Mouse (Mus musculus) kidney, adult 2 months (tissue): Measurements from ENCODE around the gene Sfrp4.

Experiments
- CTCF ChIP-seq: fragments of 200-500 bp; conservative IDR thresholded peaks from 2 replicates; pipeline ENCODE4 v1.5.1; 2011; ENCODE audit warnings: low read depth, mild to moderate bottlenecking, control low read depth, low read length, moderate library complexity, mixed read lengths; ENCODE audit not compliant: insufficient read depth, insufficient read length
- POLR2A ChIP-seq: fragments of 200-500 bp; IDR thresholded peaks from one replicate; pipeline ENCODE4 v1.6.1; 2011; ENCODE audit warnings: low read depth, low read length, control low read depth

DNA sequence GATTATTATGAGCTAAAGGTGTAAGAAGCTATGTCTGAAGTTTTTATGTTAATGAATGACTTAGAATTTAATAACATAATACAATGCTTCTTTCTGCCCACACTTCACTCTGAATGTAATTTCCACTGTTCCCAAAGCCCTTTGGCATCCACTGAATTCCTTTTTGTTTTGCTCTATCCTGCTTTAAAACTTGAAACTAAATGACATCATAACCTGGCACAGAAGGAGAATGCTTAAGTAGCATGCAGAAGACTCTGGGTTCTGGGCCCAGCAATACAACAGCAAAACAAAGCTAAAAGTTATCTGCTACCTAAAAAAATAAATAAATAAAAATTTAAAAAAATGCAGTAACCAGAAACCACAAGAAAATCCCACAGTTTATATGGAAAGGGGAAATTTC is 51.7 kb downstream of the Sfrp4 start:
- no peak for TF ChIP-seq CTCF
- no peak for TF ChIP-seq POLR2A
